In the genomic region with DNA sequence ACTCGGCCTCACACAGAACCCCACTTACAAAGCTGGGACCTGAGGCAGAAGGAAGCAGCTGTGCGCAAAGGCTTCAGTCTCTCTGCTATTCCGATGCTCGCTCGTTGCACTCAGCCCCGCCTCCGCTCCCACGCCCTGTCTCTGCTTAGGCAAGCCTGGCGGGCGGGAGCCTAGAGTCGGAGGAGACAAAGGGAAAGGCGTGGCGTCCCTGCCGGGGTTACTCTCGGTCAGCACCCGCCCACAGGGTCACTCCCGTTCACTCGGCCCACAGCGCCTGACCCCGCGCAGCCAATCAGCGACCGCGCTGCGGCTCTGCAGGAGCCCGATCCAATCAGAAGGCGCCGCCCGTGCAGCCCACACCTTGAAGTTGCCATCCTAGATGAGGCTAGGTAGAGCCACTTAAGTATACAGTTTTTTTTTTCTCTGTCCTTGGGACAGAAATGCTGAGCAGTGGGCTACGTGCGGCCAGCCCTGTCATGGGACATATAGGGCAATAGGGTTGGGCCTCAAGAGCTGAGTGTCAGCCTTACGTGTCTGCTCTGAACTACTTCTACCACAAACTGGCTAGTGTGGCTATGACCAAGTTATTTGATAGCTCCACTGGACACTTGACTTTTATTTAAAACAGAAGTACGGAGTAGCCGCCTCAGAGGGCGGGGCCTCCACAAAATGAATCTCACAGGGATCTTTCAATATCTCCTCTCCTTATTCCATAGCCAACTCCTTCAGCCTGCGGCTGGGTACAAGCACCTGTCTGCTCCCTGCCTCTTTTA, we compare ENCODE assay signal across 8 mouse cellular contexts. TPM values are rescaled to one million over a fixed set of nuclear protein-coding genes. Genes with fewer than 3 reads are reported as not detected.
DNase-seq lines count a peak whose midpoint lies in the region; ATAC-seq and TF ChIP-seq lines count a peak whose summit lies in the region.

No protein-coding gene starts in this region.

- peak; percentile 99 for ATAC-seq in forebrain, embryonic 11.5 days (replicated peaks; ENCODE audit: low FRiP score)
- peak; percentile 99 for ATAC-seq in heart, postnatal 0 days (ENCODE audit: insufficient read depth, low read depth)
- peak; percentile 97 for ATAC-seq in liver, embryonic 16.5 days (ENCODE audit: low read depth)
- peak; percentile 97 for ATAC-seq in neural tube, embryonic 13.5 days (ENCODE audit: low read depth)

- no peaks in the 10 kb centered on the region for H3K9me3 ChIP-seq in CH12.LX (replicated peaks; ENCODE audit: low read length)
- H3K9me3 ChIP-seq in forebrain, embryonic 11.5 days (ENCODE audit: control insufficient read depth, low read length): no peaks in the 10 kb centered on the region
- H3K9me3 ChIP-seq in heart, postnatal 0 days (replicated peaks; ENCODE audit: control insufficient read depth, low read length): no peaks in the 10 kb centered on the region
- H3K9me3 ChIP-seq in liver, embryonic 16.5 days (replicated peaks; ENCODE audit: control insufficient read depth, low read length): no peaks in the 10 kb centered on the region
- no peaks in the 10 kb centered on the region for H3K9me3 ChIP-seq in neural tube, embryonic 13.5 days

- no peak for TF ChIP-seq CTCF in CH12.LX (conservative IDR thresholded peaks at IDR 0.05 in 1 of 2, IDR thresholded peaks at IDR 0.05 in 1 of 2; ENCODE audit: low read depth in 2 of 2, low read length in 2 of 2)
- TF ChIP-seq CTCF in heart, postnatal 0 days (IDR thresholded peaks at IDR 0.05; ENCODE audit: low read depth): no peak
- no peak for TF ChIP-seq CTCF in testis, adult 2 months (IDR thresholded peaks at IDR 0.05; ENCODE audit: control insufficient read depth, insufficient read depth, insufficient replicate concordance, low read depth, low read length)

- H3K4me2 ChIP-seq in CH12.LX (ENCODE audit: insufficient read depth, low read depth, poor library complexity, severe bottlenecking): peak overlapping the region; percentile 88
- H3K4me2 ChIP-seq in forebrain, embryonic 11.5 days (ENCODE audit: low read depth, low read length, severe bottlenecking): peak overlapping the region; percentile 77
- peak overlapping the region; percentile 78 for H3K4me2 ChIP-seq in heart, postnatal 0 days (ENCODE audit: low read depth, low read length)
- H3K4me2 ChIP-seq in liver, embryonic 16.5 days (ENCODE audit: low read depth, low read length): peak overlapping the region; percentile 83
- peak overlapping the region; percentile 82 for H3K4me2 ChIP-seq in neural tube, embryonic 13.5 days

- TF ChIP-seq POLR2A in CH12.LX (IDR thresholded peaks at IDR 0.05; ENCODE audit: low read depth, low read length): peak; percentile 76
- TF ChIP-seq POLR2A in testis, adult 2 months (IDR thresholded peaks at IDR 0.05; ENCODE audit: control insufficient read depth, low read depth, low read length): peak; percentile 77; the same call in 1 of the 2 replicates

- H3K27me3 ChIP-seq in CH12.LX (replicated peaks): no peaks in the 10 kb centered on the region
- H3K27me3 ChIP-seq in forebrain, embryonic 11.5 days (ENCODE audit: control insufficient read depth, insufficient read depth, low read length): no peaks in the 10 kb centered on the region
- no peaks in the 10 kb centered on the region for H3K27me3 ChIP-seq in heart, postnatal 0 days (ENCODE audit: control insufficient read depth, insufficient read depth, low read length)
- H3K27me3 ChIP-seq in liver, embryonic 16.5 days (ENCODE audit: control insufficient read depth, insufficient read depth, low read depth, low read length): no peaks in the 10 kb centered on the region
- no peaks in the 10 kb centered on the region for H3K27me3 ChIP-seq in neural tube, embryonic 13.5 days
- H3K27me3 ChIP-seq in testis, adult 2 months (ENCODE audit: control insufficient read depth, insufficient read depth, low read length): no peaks in the 10 kb centered on the region

- TF ChIP-seq EP300 in CH12.LX (IDR thresholded peaks at IDR 0.05; ENCODE audit: low read length): no peak
- TF ChIP-seq EP300 in heart, postnatal 0 days (IDR thresholded peaks at IDR 0.05; ENCODE audit: low read depth): peak; percentile 49; the same call in 1 of the 2 replicates

- in situ Hi-C loops in CH12.LX (cut with MboI; ENCODE audit: low pct_ligation_motif_present, low pct_unique_long_range_greater_than_20kb, low sequenced_read_pairs): loop anchor here (5.0 kb wide), 1 partner anchor 49 kb away; no protein-coding TSS in a partner anchor

- no peaks in the 10 kb centered on the region for H3K79me2 ChIP-seq in CH12.LX (replicated peaks; ENCODE audit: control insufficient read depth, extremely low read depth, insufficient read depth, poor library complexity, severe bottlenecking)

- peaks cover 20 to 69% of the 10 kb centered on the region in 2 experiments for H3K4me1 ChIP-seq in CH12.LX (ENCODE audit: control insufficient read depth in 1 of 2, insufficient read depth in 2 of 2)
- H3K4me1 ChIP-seq in forebrain, embryonic 11.5 days (replicated peaks; ENCODE audit: control insufficient read depth, insufficient read depth, low read length): peaks cover 16% of the 10 kb centered on the region; the same call in 1 of the 2 replicates
- peaks cover 23% of the 10 kb centered on the region; the same call in 1 of the 2 replicates for H3K4me1 ChIP-seq in heart, postnatal 0 days (ENCODE audit: control insufficient read depth, insufficient read depth)
- H3K4me1 ChIP-seq in liver, embryonic 16.5 days (ENCODE audit: control insufficient read depth, low read depth, low read length): peaks cover 34% of the 10 kb centered on the region
- H3K4me1 ChIP-seq in neural tube, embryonic 13.5 days (replicated peaks): peaks cover 27% of the 10 kb centered on the region
- H3K4me1 ChIP-seq in testis, adult 2 months (ENCODE audit: control insufficient read depth, insufficient read depth, low read length): peaks cover 13% of the 10 kb centered on the region

- 3% methylated on average over 36 of the region's 36 CpGs for WGBS in forebrain, embryonic 11.5 days
- WGBS in heart, postnatal 0 days: 4% methylated on average over 36 of the region's 36 CpGs
- WGBS in liver, embryonic 16.5 days (ENCODE audit: insufficient replicate concordance): 2% methylated on average over 36 of the region's 36 CpGs
- WGBS in neural tube, embryonic 13.5 days: 3% methylated on average over 36 of the region's 36 CpGs

- H3K27ac ChIP-seq in CH12.LX (ENCODE audit: insufficient read depth, low read depth): peak overlapping the region; percentile 93
- peak overlapping the region; percentile 85 for H3K27ac ChIP-seq in forebrain, embryonic 11.5 days (ENCODE audit: low read depth, low read length)
- peak overlapping the region; percentile 89 for H3K27ac ChIP-seq in heart, postnatal 0 days (ENCODE audit: low read depth)
- H3K27ac ChIP-seq in liver, embryonic 16.5 days (ENCODE audit: low read length): peak overlapping the region; percentile 87
- H3K27ac ChIP-seq in neural tube, embryonic 13.5 days (replicated peaks): peak overlapping the region; percentile 95
- peak overlapping the region; percentile 75 for H3K27ac ChIP-seq in testis, adult 2 months (ENCODE audit: control insufficient read depth, insufficient read depth, low read depth, low read length)

- H3K4me3 ChIP-seq in CH12.LX (replicated peaks in 1 of 3; ENCODE audit: low read depth in 2 of 3, low read length in 2 of 3, poor library complexity in 1 of 3): peak overlapping the region; percentile 42 to 56 (median 44)
- peak overlapping the region; percentile 39 for H3K4me3 ChIP-seq in forebrain, embryonic 11.5 days (ENCODE audit: low read depth, low read length)
- peak overlapping the region; percentile 51 for H3K4me3 ChIP-seq in heart, postnatal 0 days (ENCODE audit: low read depth, low read length)
- peak overlapping the region; percentile 60 for H3K4me3 ChIP-seq in liver, embryonic 16.5 days (ENCODE audit: low read depth, low read length)
- peak overlapping the region; percentile 48 for H3K4me3 ChIP-seq in neural tube, embryonic 13.5 days
- peak overlapping the region; percentile 79 for H3K4me3 ChIP-seq in testis, adult 2 months (ENCODE audit: control insufficient read depth, low read depth, low read length)

- peak; percentile 99 for DNase-seq in CH12.LX (ENCODE audit: extremely low read depth)
- DNase-seq in c-Kit-positive CD71-positive TER-119-negative erythroid progenitor cells, embryonic 14.5 days (ENCODE audit: low read depth): peak; percentile 99
- DNase-seq in forebrain, embryonic 11.5 days (ENCODE audit: low spot score): peak; percentile 99
- DNase-seq in heart, postnatal 0 days (ENCODE audit: low spot score): peak; percentile 98
- peak; percentile 97 to 99 for DNase-seq in kidney, postnatal 4 days

- no peaks in the 10 kb centered on the region for H3K36me3 ChIP-seq in CH12.LX (replicated peaks in 1 of 2; ENCODE audit: control insufficient read depth in 1 of 2, insufficient read depth in 1 of 2, low read length in 1 of 2)
- H3K36me3 ChIP-seq in forebrain, embryonic 11.5 days (ENCODE audit: control insufficient read depth, insufficient read depth, low read length): no peaks in the 10 kb centered on the region
- no peaks in the 10 kb centered on the region for H3K36me3 ChIP-seq in heart, postnatal 0 days (replicated peaks; ENCODE audit: control insufficient read depth, insufficient read depth, low read length)
- no peaks in the 10 kb centered on the region for H3K36me3 ChIP-seq in liver, embryonic 16.5 days (ENCODE audit: control insufficient read depth, insufficient read depth)
- H3K36me3 ChIP-seq in neural tube, embryonic 13.5 days: no peaks in the 10 kb centered on the region
- H3K36me3 ChIP-seq in testis, adult 2 months (ENCODE audit: control insufficient read depth, insufficient read depth, low read length): no peaks in the 10 kb centered on the region

- TF ChIP-seq RAD21 in CH12.LX (IDR thresholded peaks at IDR 0.05; ENCODE audit: low read depth, low read length): no peak; the same call in none of the 2 replicates

- dilution Hi-C loops in CH12.LX (cut with MboI; ENCODE audit: extremely low pct_ligation_motif_present, extremely low pct_unique_long_range_greater_than_20kb, low sequenced_read_pairs): no loop called here

- H3K9ac ChIP-seq in CH12.LX (ENCODE audit: insufficient read depth, low read depth): peak overlapping the region; percentile 69
- H3K9ac ChIP-seq in forebrain, embryonic 11.5 days (ENCODE audit: low read length): peak overlapping the region; percentile 64
- H3K9ac ChIP-seq in heart, postnatal 0 days (replicated peaks; ENCODE audit: low read depth, low read length): peak overlapping the region; percentile 64
- peak overlapping the region; percentile 65 for H3K9ac ChIP-seq in liver, embryonic 16.5 days (ENCODE audit: low read depth, low read length)
- H3K9ac ChIP-seq in neural tube, embryonic 13.5 days: peak overlapping the region; percentile 82

RNA-seq across cellular contexts. Expression of a gene that starts 45.2 kb away (rescaled TPM):
- total RNA-seq in CH12.LX (2012; rRNA removed) (0.04 TPM in 1 of 2 replicates, not detected in the other), CH12.LX (2014; rRNA removed) (not detected in 2 replicates)
- polyA plus RNA-seq in CH12.LX (2012; ENCODE audit: insufficient read length, low read depth): 0.11 TPM in 1 of 2 replicates, not detected in the other
- 0.49 TPM in 1 of 2 replicates, not detected in the other for polyA plus RNA-seq in forebrain, embryonic 11.5 days (2014; fragmentation: Nextera tagmentation; extraction: Ambion mirVana)
- not detected in 2 replicates for total RNA-seq in heart, postnatal 0 days (2014; rRNA removed; ENCODE audit: low replicate concordance)
- polyA plus RNA-seq in heart, postnatal 0 days (2015; fragmentation: Nextera tagmentation; extraction: Ambion mirVana): 0.14 TPM in 1 of 2 replicates, not detected in the other
- polyA plus RNA-seq in liver, embryonic 16.5 days (2015; fragmentation: Nextera tagmentation; extraction: Ambion mirVana): 0.04 TPM in 1 of 2 replicates, not detected in the other
- 2.7 and 2.9 TPM in 2 replicates for polyA plus RNA-seq in neural tube, embryonic 13.5 days (2015; fragmentation: Nextera tagmentation; extraction: Ambion mirVana)
- 7.1 and 9.0 TPM in 2 replicates for polyA plus RNA-seq in testis, adult 2 months (2012; rRNA removed)

RNA-seq across cellular contexts. Expression of a gene that starts 45.2 kb away (rescaled TPM):
- total RNA-seq in CH12.LX (2012; rRNA removed) (204 and 212 TPM in 2 replicates), CH12.LX (2014; rRNA removed) (123 and 205 TPM in 2 replicates)
- polyA plus RNA-seq in CH12.LX (2012; ENCODE audit: insufficient read length, low read depth): 274 and 408 TPM in 2 replicates
- 433 and 466 TPM in 2 replicates for polyA plus RNA-seq in forebrain, embryonic 11.5 days (2014; fragmentation: Nextera tagmentation; extraction: Ambion mirVana)
- 307 and 374 TPM in 2 replicates for total RNA-seq in heart, postnatal 0 days (2014; rRNA removed; ENCODE audit: low replicate concordance)
- polyA plus RNA-seq in heart, postnatal 0 days (2015; fragmentation: Nextera tagmentation; extraction: Ambion mirVana): 47.5 and 61.2 TPM in 2 replicates
- 131 and 147 TPM in 2 replicates for polyA plus RNA-seq in liver, embryonic 16.5 days (2015; fragmentation: Nextera tagmentation; extraction: Ambion mirVana)
- 255 and 272 TPM in 2 replicates for polyA plus RNA-seq in neural tube, embryonic 13.5 days (2015; fragmentation: Nextera tagmentation; extraction: Ambion mirVana)
- polyA plus RNA-seq in testis, adult 2 months (2012; rRNA removed): 60.9 and 71.6 TPM in 2 replicates

RNA-seq across cellular contexts. Expression of a gene that starts 56.0 kb away (rescaled TPM):
- 0.04 TPM in 1 of 2 replicates, not detected in the other for total RNA-seq in CH12.LX (2012; rRNA removed)
- not detected in 2 replicates for total RNA-seq in CH12.LX (2014; rRNA removed)
- 0.07 TPM in 2 replicates for polyA plus RNA-seq in CH12.LX (2012; ENCODE audit: insufficient read length, low read depth)
- 0.25 and 0.39 TPM in 2 replicates for polyA plus RNA-seq in forebrain, embryonic 11.5 days (2014; fragmentation: Nextera tagmentation; extraction: Ambion mirVana)
- total RNA-seq in heart, postnatal 0 days (2014; rRNA removed; ENCODE audit: low replicate concordance): not detected in 2 replicates
- polyA plus RNA-seq in heart, postnatal 0 days (2015; fragmentation: Nextera tagmentation; extraction: Ambion mirVana): not detected in 2 replicates
- polyA plus RNA-seq in liver, embryonic 16.5 days (2015; fragmentation: Nextera tagmentation; extraction: Ambion mirVana): not detected in 2 replicates
- 1.8 and 2.3 TPM in 2 replicates for polyA plus RNA-seq in neural tube, embryonic 13.5 days (2015; fragmentation: Nextera tagmentation; extraction: Ambion mirVana)
- 9.2 and 11.5 TPM in 2 replicates for polyA plus RNA-seq in testis, adult 2 months (2012; rRNA removed)

Comparison
In these comparisons a context has a peak if more than half of its experiments do, and no peak if none do; other contexts are left out.
1. Peak in every context shown above with its lines: DNase-seq, ATAC-seq, H3K4me3 ChIP-seq and H3K27ac ChIP-seq.